Mouse (Mus musculus) left cerebral cortex, postnatal 36 days (tissue): ENCODE data around the gene Gys1. TPM values are rescaled to one million over a fixed set of nuclear protein-coding genes. Genes with fewer than 3 reads are reported as not detected.
"Not testable (repeated sequence)": the region's sequence is repeated elsewhere in the genome, so short reads cannot be mapped to it uniquely, and the experiment has no call there.

ENCODE experiments used
- DNase-seq, 2 experiments: peaks; one replicate each; pipeline ENCODE4 v3.0.0; 2021 to 2022; ENCODE audit warnings: low spot score in 2 of 2, mixed read lengths in 1 of 2
- intact Hi-C: fragments of 180-260 bp; cut with DNase I; formaldehyde crosslinking; loops from one replicate; pipeline ENCODE4 v1.15.1; 2025
- total RNA-seq, 2 experiments: library from RNA; stranded (reverse); gene quantifications; 2 replicates each; pipeline ENCODE4 v1.2.3; 2021

Gys1 gene
- total RNA-seq, 2 experiments from 2014 or later: 14.1 to 16.9 TPM

- intact Hi-C loops: no loop called here
- no peak for DNase-seq
Measured at GRCm38 (mm10) chr7:45454971-45455370, 20.3 kb downstream of the Gys1 start.

- intact Hi-C loops: no loop called here
- no peak for DNase-seq
Measured at GRCm38 (mm10) chr7:45455932-45456696, 21.5 kb downstream of the Gys1 start.

- intact Hi-C loops: no loop called here
- DNase-seq: no peak
Measured at GRCm38 (mm10) chr7:45456721-45457203, 22.1 kb downstream of the Gys1 start.

- peak in 1 of 2 experiments; percentile 23 for DNase-seq
- intact Hi-C loops: no loop called here
Measured at GRCm38 (mm10) chr7:45457204-45458060, 22.8 kb downstream of the Gys1 start.

GRCm38 (mm10) chr7:45458748-45459563 is 24.3 kb downstream of the Gys1 start:
- intact Hi-C loops: no loop called here
- peak; percentile 73 to 76 for DNase-seq

- peak; percentile 94 to 95 for DNase-seq
- intact Hi-C loops: not testable (repeated sequence)
Measured at GRCm38 (mm10) chr7:45459564-45460140, 25.0 kb downstream of the Gys1 start, which contains the start of gene Ftl1. Gene Ftl1 (minus strand): TSS chr7:45459884.

GRCm38 (mm10) chr7:45460377-45460776 is 25.7 kb downstream of the Gys1 start:
- intact Hi-C loops: no loop called here
- no peak for DNase-seq

- intact Hi-C loops: no loop called here
- peak; percentile 33 to 35 for DNase-seq
Measured at GRCm38 (mm10) chr7:45460860-45461314, 26.2 kb downstream of the Gys1 start.

GRCm38 (mm10) chr7:45461326-45461725 is 26.7 kb downstream of the Gys1 start:
- no peak for DNase-seq
- intact Hi-C loops: no loop called here

- intact Hi-C loops: no loop called here
- no peak for DNase-seq
Measured at GRCm38 (mm10) chr7:45461781-45462180, 27.1 kb downstream of the Gys1 start.

- intact Hi-C loops: no loop called here
- no peak for DNase-seq
Measured at GRCm38 (mm10) chr7:45462325-45462724, 27.7 kb downstream of the Gys1 start.

GRCm38 (mm10) chr7:45462868-45463267 is 28.2 kb downstream of the Gys1 start:
- DNase-seq, intact Hi-C loops: not testable (repeated sequence)

- DNase-seq: no peak
- intact Hi-C loops: no loop called here
Measured at GRCm38 (mm10) chr7:45463987-45464778, 29.5 kb downstream of the Gys1 start.

GRCm38 (mm10) chr7:45465112-45465511 is 30.5 kb downstream of the Gys1 start:
- intact Hi-C loops: loop anchor here (5.0 kb wide), 1 partner anchor 237 kb away; no protein-coding TSS in a partner anchor

GRCm38 (mm10) chr7:45465549-45465948 is 30.9 kb downstream of the Gys1 start:
- no peak for DNase-seq
- intact Hi-C loops: loop anchor here (5.0 kb wide), 1 partner anchor 237 kb away; no protein-coding TSS in a partner anchor

More at GRCm38 (mm10) chr7:45465112-45465511, 30.5 kb downstream of the Gys1 start:
- DNase-seq: no peak

- intact Hi-C loops: loop anchor here (5.0 kb wide), 1 partner anchor 236 kb away; no protein-coding TSS in a partner anchor
- peak; percentile 94 for DNase-seq
Measured at GRCm38 (mm10) chr7:45466283-45467089, 31.8 kb downstream of the Gys1 start, which contains the start of gene Bax. Gene Bax (minus strand): TSS chr7:45466898.

- DNase-seq: no peak
- intact Hi-C loops: loop anchor here (5.0 kb wide), 1 partner anchor 235 kb away; no protein-coding TSS in a partner anchor
Measured at GRCm38 (mm10) chr7:45467090-45467670, 32.5 kb downstream of the Gys1 start.
